Mouse (Mus musculus): Measurements from ENCODE around the gene 4930519P11Rik. TPM values are rescaled to one million over a fixed set of nuclear protein-coding genes. Genes with fewer than 3 reads are reported as not detected.

The 4930519P11Rik gene
- polyA plus RNA-seq, 2 experiments: 0.16 TPM; not detected in 1

DNA sequence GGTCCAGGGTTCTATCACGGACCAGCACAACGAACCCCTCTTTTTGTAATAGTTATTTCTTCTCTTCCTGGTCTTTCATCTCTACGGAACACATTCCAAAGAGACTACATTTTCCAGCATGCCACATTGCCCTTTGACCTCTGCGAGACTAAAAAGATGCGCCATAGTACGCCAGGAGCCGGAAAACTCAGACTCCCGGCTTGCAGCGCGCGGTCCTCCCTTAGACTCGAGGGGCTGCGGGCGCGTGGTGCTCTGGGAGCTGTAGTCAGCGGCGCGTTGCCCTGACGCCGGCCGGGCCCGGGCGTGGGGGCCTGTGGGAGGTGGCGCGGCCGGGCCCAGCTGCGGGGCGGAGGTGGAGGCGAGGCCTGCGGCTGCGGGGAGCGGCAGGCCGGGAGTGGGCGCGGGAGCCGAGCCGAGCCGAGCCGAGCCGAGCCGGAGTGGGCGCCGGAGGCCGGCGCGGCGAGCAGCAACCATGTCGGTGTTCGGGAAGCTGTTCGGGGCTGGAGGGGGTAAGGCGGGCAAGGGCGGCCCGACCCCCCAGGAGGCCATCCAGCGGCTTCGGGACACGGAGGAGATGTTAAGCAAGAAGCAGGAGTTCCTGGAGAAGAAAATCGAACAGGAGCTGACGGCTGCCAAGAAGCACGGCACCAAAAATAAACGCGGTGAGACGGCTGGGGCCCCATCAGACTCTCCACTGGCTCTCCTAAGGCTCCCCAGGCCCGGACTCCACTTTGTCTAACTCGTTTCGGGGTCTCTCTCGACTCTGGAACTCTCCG, 43.7 kb upstream of the 4930519P11Rik start:
- WGBS: under 1% methylated on average over 64 of the region's 67 CpGs

DNA sequence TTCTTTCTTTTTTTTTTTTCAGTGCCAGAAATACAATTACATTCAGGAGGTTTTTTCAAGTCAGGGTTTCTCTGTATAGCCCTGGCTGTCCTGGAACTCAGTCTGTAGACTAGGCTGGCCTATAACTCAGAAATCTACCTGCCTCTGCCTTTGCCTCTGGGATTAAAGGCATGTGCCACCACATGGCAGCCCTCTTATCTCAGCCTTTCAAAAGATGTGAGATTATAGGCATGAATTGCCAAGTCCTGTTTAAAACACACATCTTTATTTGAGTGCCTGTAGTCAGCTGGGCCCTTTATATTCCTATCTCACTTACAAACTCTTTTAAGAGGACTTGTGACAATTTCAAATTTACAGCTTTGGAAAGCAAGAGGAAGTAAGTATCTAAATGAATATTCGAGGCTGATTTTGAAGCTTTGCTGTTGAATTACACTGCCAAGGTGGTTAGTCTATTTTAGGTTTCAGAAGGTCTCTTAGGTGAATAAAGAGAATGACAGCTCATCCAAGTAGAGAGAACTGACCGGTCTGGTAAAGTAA, 42.7 kb upstream of the 4930519P11Rik start:
- H3K4me1 ChIP-seq (ENCODE audit: control insufficient read depth, insufficient read depth, low read length): peaks cover 17% of the 10 kb centered on the region
- 0 out of 2 replicates have a peak overlapping the region, but pooled peaks have one; percentile 13 for H3K27ac ChIP-seq (replicated peaks; ENCODE audit: low read depth, low read length)
- H3K4me2 ChIP-seq (replicated peaks; ENCODE audit: low read depth, low read length, severe bottlenecking): peak overlapping the region; percentile 63
- no peak for ATAC-seq (ENCODE audit: low FRiP score, low read depth)
- no peaks in the 10 kb centered on the region for H3K9me3 ChIP-seq (ENCODE audit: control insufficient read depth, low read length)
- peak overlapping the region; percentile 70; the same call in 1 of the 2 replicates for H3K4me3 ChIP-seq (replicated peaks; ENCODE audit: low read length)
- H3K36me3 ChIP-seq (ENCODE audit: control insufficient read depth, insufficient read depth, low read length): peaks cover 7% of the 10 kb centered on the region; the same call in 1 of the 2 replicates
- 72% methylated on average over 2 of the region's 2 CpGs for WGBS
- no peaks in the 10 kb centered on the region for H3K27me3 ChIP-seq (ENCODE audit: control insufficient read depth, insufficient read depth, low read length)
- TF ChIP-seq POLR2A (IDR thresholded peaks at IDR 0.05; ENCODE audit: borderline replicate concordance, extremely low read depth, insufficient read depth, insufficient read length): no peak
- no peak for DNase-seq (ENCODE audit: low spot score)
- 0 out of 2 replicates have a peak overlapping the region, but pooled peaks have one; percentile 14 for H3K9ac ChIP-seq (ENCODE audit: low read depth, low read length, severe bottlenecking)

More for the DNA sequence above, 43.7 kb upstream of the 4930519P11Rik start:
- ATAC-seq (ENCODE audit: low FRiP score, low read depth) (peak; percentile 99), DNase-seq (ENCODE audit: low spot score) (peak; percentile 98)
- peak; percentile 62; the same call in 1 of the 2 replicates for TF ChIP-seq POLR2A (IDR thresholded peaks at IDR 0.05; ENCODE audit: borderline replicate concordance, extremely low read depth, insufficient read depth, insufficient read length)
- H3K27ac ChIP-seq (replicated peaks; ENCODE audit: low read depth, low read length): peak overlapping the region; percentile 85
- peaks cover 10% of the 10 kb centered on the region; the same call in 1 of the 2 replicates for H3K36me3 ChIP-seq (ENCODE audit: control insufficient read depth, insufficient read depth, low read length)
- no peaks in the 10 kb centered on the region for H3K9me3 ChIP-seq (ENCODE audit: control insufficient read depth, low read length)
- peak overlapping the region; percentile 63 for H3K4me2 ChIP-seq (replicated peaks; ENCODE audit: low read depth, low read length, severe bottlenecking)
- H3K4me1 ChIP-seq (ENCODE audit: control insufficient read depth, insufficient read depth, low read length): peaks cover 17% of the 10 kb centered on the region
- peak overlapping the region; percentile 70 for H3K4me3 ChIP-seq (replicated peaks; ENCODE audit: low read length)
- H3K9ac ChIP-seq (ENCODE audit: low read depth, low read length, severe bottlenecking): peak overlapping the region; percentile 88
- H3K27me3 ChIP-seq (ENCODE audit: control insufficient read depth, insufficient read depth, low read length): no peaks in the 10 kb centered on the region

DNA sequence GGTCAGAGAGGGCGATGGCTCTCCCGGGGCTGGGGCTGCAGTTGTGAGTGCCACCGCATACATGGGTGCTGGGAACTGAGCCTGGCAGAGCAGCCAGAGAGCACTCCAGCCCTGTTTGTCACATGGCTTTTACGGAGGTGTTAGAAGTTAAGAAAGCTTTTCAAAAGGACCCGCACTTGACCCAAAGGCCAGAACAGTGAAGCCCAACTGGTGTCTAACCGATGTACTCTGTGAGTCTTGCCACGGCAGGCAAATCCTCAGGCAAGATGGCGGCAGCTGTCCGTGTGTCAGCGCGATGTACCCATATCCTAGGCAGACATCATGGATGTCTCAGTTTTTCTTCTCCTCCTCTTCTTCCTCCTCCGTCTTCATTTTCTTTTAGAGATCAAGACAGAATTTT, 41.7 kb upstream of the 4930519P11Rik start:
- TF ChIP-seq POLR2A (IDR thresholded peaks at IDR 0.05; ENCODE audit: borderline replicate concordance, extremely low read depth, insufficient read depth, insufficient read length): no peak
- WGBS: 94% methylated on average over 12 of the region's 12 CpGs
- no peak for DNase-seq (ENCODE audit: low spot score)
- H3K36me3 ChIP-seq (ENCODE audit: control insufficient read depth, insufficient read depth, low read length): no peaks in the 10 kb centered on the region
- H3K27me3 ChIP-seq (ENCODE audit: control insufficient read depth, insufficient read depth, low read length): no peaks in the 10 kb centered on the region
- H3K4me1 ChIP-seq (ENCODE audit: control insufficient read depth, insufficient read depth, low read length): peaks cover 17% of the 10 kb centered on the region
- H3K9ac ChIP-seq (ENCODE audit: low read depth, low read length, severe bottlenecking): no peak overlapping the region
- H3K4me3 ChIP-seq (replicated peaks; ENCODE audit: low read length): no peak overlapping the region
- no peak overlapping the region for H3K4me2 ChIP-seq (replicated peaks; ENCODE audit: low read depth, low read length, severe bottlenecking)
- H3K9me3 ChIP-seq (ENCODE audit: control insufficient read depth, low read length): no peaks in the 10 kb centered on the region
- no peak overlapping the region for H3K27ac ChIP-seq (replicated peaks; ENCODE audit: low read depth, low read length)
- ATAC-seq (ENCODE audit: low FRiP score, low read depth): no peak

DNA sequence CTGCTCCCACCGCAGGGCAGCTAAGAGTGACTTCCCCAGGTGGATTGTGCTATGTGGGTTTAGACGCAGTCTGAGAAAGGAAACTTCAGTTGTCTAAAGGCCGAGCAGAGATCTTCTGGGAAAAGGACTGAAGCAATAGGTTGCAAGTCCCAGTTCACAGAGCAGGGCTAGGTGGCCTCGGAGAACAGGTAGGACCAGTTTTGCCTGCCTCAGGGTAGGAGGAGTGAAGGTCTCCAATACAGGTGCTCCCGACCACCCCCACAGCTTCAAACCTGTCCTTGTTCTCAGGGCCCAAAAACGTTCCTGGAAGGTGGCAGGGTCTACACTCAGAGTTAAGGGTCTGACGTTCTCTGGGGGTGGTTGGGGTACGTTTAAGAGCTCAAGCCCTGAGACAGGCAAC, 38.1 kb upstream of the 4930519P11Rik start, which contains the start of gene Chmp4b:
Gene Chmp4b (plus strand): TSS at position 343 of the 400 bp plus-strand sequence.
- H3K36me3 ChIP-seq (ENCODE audit: control insufficient read depth, insufficient read depth, low read length): no peaks in the 10 kb centered on the region
- no peak within 1 kb of the TSS for H3K4me2 ChIP-seq (replicated peaks; ENCODE audit: low read depth, low read length, severe bottlenecking)
- no peak for ATAC-seq (ENCODE audit: low FRiP score, low read depth)
- H3K4me3 ChIP-seq (replicated peaks; ENCODE audit: low read length): no peak within 1 kb of the TSS
- no peaks in the 10 kb centered on the region for H3K27me3 ChIP-seq (ENCODE audit: control insufficient read depth, insufficient read depth, low read length)
- no peak for TF ChIP-seq POLR2A (IDR thresholded peaks at IDR 0.05; ENCODE audit: borderline replicate concordance, extremely low read depth, insufficient read depth, insufficient read length)
- H3K9ac ChIP-seq (ENCODE audit: low read depth, low read length, severe bottlenecking): no peak within 1 kb of the TSS
- no peak for DNase-seq (ENCODE audit: low spot score)
- peaks cover 2% of the 10 kb centered on the region; the same call in 1 of the 2 replicates for H3K4me1 ChIP-seq (ENCODE audit: control insufficient read depth, insufficient read depth, low read length)
- WGBS: 48% methylated on average over 8 of the region's 8 CpGs
- H3K9me3 ChIP-seq (ENCODE audit: control insufficient read depth, low read length): no peaks in the 10 kb centered on the region
- no peak within 1 kb of the TSS for H3K27ac ChIP-seq (replicated peaks; ENCODE audit: low read depth, low read length)

DNA sequence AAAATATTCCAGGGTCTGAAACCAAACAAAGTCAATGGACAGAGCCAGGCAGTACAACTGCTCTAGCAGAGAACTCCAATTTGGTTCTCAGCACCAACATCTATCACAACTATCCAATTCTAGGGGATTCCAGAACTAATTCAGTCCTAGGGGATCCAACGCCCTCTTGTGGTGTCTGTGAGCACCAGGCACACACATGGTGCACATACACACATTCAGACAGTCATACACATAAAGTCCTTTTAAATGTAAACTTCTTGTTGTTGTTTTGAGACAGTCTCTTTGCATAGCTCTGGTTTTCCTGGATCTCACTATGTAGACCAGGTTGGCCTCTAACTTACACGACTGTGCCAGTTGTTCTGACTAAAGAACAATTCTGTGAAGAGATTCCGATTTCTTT, 37.2 kb upstream of the 4930519P11Rik start:
- no peak for DNase-seq (ENCODE audit: low spot score)
- Histone ChIP-seq H3K4me1 (ENCODE audit: control insufficient read depth, insufficient read depth, low read length) (no peaks in the 10 kb centered on the region), H3K9me3 (ENCODE audit: control insufficient read depth, low read length) (no peaks in the 10 kb centered on the region), H3K36me3 (ENCODE audit: control insufficient read depth, insufficient read depth, low read length) (peaks cover 5% of the 10 kb centered on the region; the same call in 1 of the 2 replicates), H3K4me3 (replicated peaks; ENCODE audit: low read length) (no peak overlapping the region), H3K27ac (replicated peaks; ENCODE audit: low read depth, low read length) (no peak overlapping the region), H3K27me3 (ENCODE audit: control insufficient read depth, insufficient read depth, low read length) (no peaks in the 10 kb centered on the region), H3K9ac (ENCODE audit: low read depth, low read length, severe bottlenecking) (no peak overlapping the region), H3K4me2 (replicated peaks; ENCODE audit: low read depth, low read length, severe bottlenecking) (no peak overlapping the region)
- TF ChIP-seq POLR2A (IDR thresholded peaks at IDR 0.05; ENCODE audit: borderline replicate concordance, extremely low read depth, insufficient read depth, insufficient read length): no peak
- WGBS: 91% methylated on average over 3 of the region's 3 CpGs
- no peak for ATAC-seq (ENCODE audit: low FRiP score, low read depth)

All from limb, embryonic 14.5 days (tissue).